Mouse (Mus musculus) kidney, postnatal 0 days (tissue): ENCODE results near the gene Cdh13. TPM values are rescaled to one million over a fixed set of nuclear protein-coding genes. Genes with fewer than 3 reads are reported as not detected.
"Not testable (repeated sequence)": the region's sequence is repeated elsewhere in the genome, so short reads cannot be mapped to it uniquely, and the experiment has no call there.

Experiments used
- ATAC-seq: fragments of 200-750 bp; cut with Nextera tagmentation; replicated peaks from 2 replicates; pipeline ENCODE4 v1.8.0; 2017; ENCODE audit warnings: low read depth, moderate number of reproducible peaks, moderate TSS enrichment, moderate library complexity; ENCODE audit not compliant: low FRiP score
- DNase-seq: peaks from one replicate; pipeline ENCODE4 v3.0.0-alpha.2; 2016; ENCODE audit warnings: low spot score
- H3K27ac ChIP-seq: fragments of 300-500 bp; sonication (generic); 2 replicates; pipeline ENCODE4 v1.5.1; 2014; ENCODE audit warnings: mild to moderate bottlenecking
- H3K27me3 ChIP-seq: fragments of 300-500 bp; sonication (generic); 2 replicates; pipeline ENCODE4 v1.6.1; 2014; ENCODE audit warnings: low read length, mixed read lengths; ENCODE audit not compliant: insufficient read depth
- H3K36me3 ChIP-seq: fragments of 300-500 bp; sonication (generic); 2 replicates; pipeline ENCODE4 v1.6.1; 2014; ENCODE audit warnings: low read length, mixed read lengths; ENCODE audit not compliant: insufficient read depth
- H3K4me1 ChIP-seq: fragments of 300-500 bp; sonication (generic); replicated peaks from 2 replicates; pipeline ENCODE4 v1.6.1; 2014; ENCODE audit warnings: antibody characterized with exemption, low read length, mixed read lengths; ENCODE audit not compliant: insufficient read depth
- H3K4me2 ChIP-seq: fragments of 300-500 bp; sonication (generic); 2 replicates; pipeline ENCODE4 v1.6.1; 2014; ENCODE audit warnings: mild to moderate bottlenecking, low read length, moderate library complexity, mixed read lengths
- H3K4me3 ChIP-seq: fragments of 300-500 bp; sonication (generic); replicated peaks from 2 replicates; pipeline ENCODE4 v1.5.1; 2014; ENCODE audit warnings: low read depth, low read length
- H3K9ac ChIP-seq: fragments of 300-500 bp; sonication (generic); 2 replicates; pipeline ENCODE4 v1.6.1; 2014; ENCODE audit warnings: low read depth, low read length
- H3K9me3 ChIP-seq: fragments of 300-500 bp; sonication (generic); replicated peaks from 2 replicates; pipeline ENCODE4 v1.6.1; 2016; ENCODE audit warnings: low read length, inconsistent platforms, mixed read lengths
- CTCF ChIP-seq: IDR thresholded peaks from 2 replicates; pipeline ENCODE4 v1.5.1; 2016; ENCODE audit warnings: antibody characterized with exemption, low read depth, mild to moderate bottlenecking, moderate library complexity
- WGBS: fragments of 180-500 bp; shearing (Covaris S2); extraction: QIAGEN DNeasy Blood & Tissue Kit; methylation state at CpG from one replicate; pipeline ENCODE4 v1.1.7; 2014; 5-methylcytosine and 5-hydroxymethylcytosine counted together
- polyA plus RNA-seq: library from polyadenylated mRNA; unstranded; fragments of >200 nt; fragmentation: Nextera tagmentation; extraction: Ambion mirVana; gene quantifications from 2 replicates; pipeline ENCODE4 v1.2.1, GENCODE M21; 2015

Cdh13 gene
- polyA plus RNA-seq, 1 experiment from 2014 or later: 3.9 TPM

DNA sequence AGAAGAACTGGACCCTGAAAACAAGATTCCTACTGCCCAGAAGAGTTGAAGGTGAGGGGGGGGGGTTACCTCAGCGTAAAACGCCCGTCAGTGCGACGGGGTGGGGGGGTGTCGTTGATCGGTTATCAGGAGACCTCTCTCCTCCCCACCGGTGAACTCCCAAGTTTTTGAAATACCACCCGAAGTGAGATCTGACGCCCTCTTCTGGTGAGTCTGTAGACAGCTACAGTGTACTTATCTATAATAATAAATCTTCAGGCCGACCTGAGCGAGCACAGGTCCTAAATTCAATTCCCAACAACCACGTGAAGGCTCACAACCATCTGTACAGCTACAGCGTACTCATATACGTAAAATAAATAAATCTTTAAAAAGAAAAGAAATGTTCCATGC lies 1062.1 kb downstream of the Cdh13 start:
- no peaks in the 10 kb centered on the region for H3K9me3 ChIP-seq
- WGBS: 89% methylated on average over 15 of the region's 15 CpGs
- no peak overlapping the region for H3K27ac ChIP-seq
- H3K9ac ChIP-seq: no peak overlapping the region
- H3K4me1 ChIP-seq: no peaks in the 10 kb centered on the region
- DNase-seq: no peak
- TF ChIP-seq CTCF: 0 out of 2 replicates have a peak, but pooled peaks have one; percentile 4
- H3K36me3 ChIP-seq: peaks cover 37% of the 10 kb centered on the region
- no peak overlapping the region for H3K4me2 ChIP-seq
- ATAC-seq: no peak
- no peak overlapping the region for H3K4me3 ChIP-seq
- H3K27me3 ChIP-seq: no peaks in the 10 kb centered on the region

DNA sequence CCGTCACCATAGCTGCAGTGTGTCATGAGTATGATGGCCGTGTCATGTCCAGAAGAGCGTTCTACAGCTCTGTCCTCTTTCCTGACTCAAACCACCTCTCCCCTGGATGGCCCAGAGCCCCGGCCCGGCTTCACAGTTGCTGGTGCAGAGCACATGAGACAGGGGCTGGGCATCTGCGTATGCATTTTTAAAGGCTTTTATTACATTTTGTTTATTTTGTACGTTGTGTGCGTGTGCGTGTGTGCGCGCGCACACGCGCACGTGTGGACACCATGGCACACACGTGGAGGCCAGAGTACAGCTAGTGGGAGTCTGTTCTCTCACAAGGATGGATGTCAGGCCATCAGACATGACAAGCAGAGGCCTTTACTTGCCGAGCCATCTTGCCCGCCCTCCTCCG lies 1068.1 kb downstream of the Cdh13 start:
- no peak overlapping the region for H3K9ac ChIP-seq
- ATAC-seq (no peak), DNase-seq (no peak)
- no peak overlapping the region for H3K4me2 ChIP-seq
- no peaks in the 10 kb centered on the region for H3K4me1 ChIP-seq
- 94% methylated on average over 19 of the region's 19 CpGs for WGBS
- H3K36me3 ChIP-seq: peaks cover 37% of the 10 kb centered on the region
- no peaks in the 10 kb centered on the region for H3K9me3 ChIP-seq
- no peak for TF ChIP-seq CTCF
- H3K27me3 ChIP-seq: no peaks in the 10 kb centered on the region
- no peak overlapping the region for H3K4me3 ChIP-seq
- no peak overlapping the region for H3K27ac ChIP-seq

GRCm38 (mm10) chr8:119352977-119353658 lies 1069.6 kb downstream of the Cdh13 start:
- Histone ChIP-seq H3K27me3 (no peaks in the 10 kb centered on the region), H3K9ac (no peak overlapping the region), H3K27ac (no peak overlapping the region), H3K4me3 (no peak overlapping the region), H3K9me3 (no peaks in the 10 kb centered on the region), H3K4me1 (no peaks in the 10 kb centered on the region), H3K4me2 (no peak overlapping the region), H3K36me3 (peaks cover 25% of the 10 kb centered on the region)
- DNase-seq (no peak), ATAC-seq (no peak)
- WGBS: 78% methylated on average over 10 of the region's 10 CpGs
- TF ChIP-seq CTCF: no peak

GRCm38 (mm10) chr8:119353659-119354023 lies 1070.1 kb downstream of the Cdh13 start:
- Histone ChIP-seq H3K4me2 (no peak overlapping the region), H3K9me3 (no peaks in the 10 kb centered on the region), H3K36me3 (peaks cover 20% of the 10 kb centered on the region), H3K27me3 (no peaks in the 10 kb centered on the region), H3K9ac (no peak overlapping the region), H3K4me3 (no peak overlapping the region), H3K27ac (no peak overlapping the region), H3K4me1 (no peaks in the 10 kb centered on the region)
- DNase-seq (no peak), ATAC-seq (no peak)
- no peak for TF ChIP-seq CTCF
- WGBS: 82% methylated on average over 6 of the region's 6 CpGs

GRCm38 (mm10) chr8:119356631-119357030 lies 1073.1 kb downstream of the Cdh13 start:
- not testable (repeated sequence) for H3K9me3 ChIP-seq, H3K4me2 ChIP-seq, H3K27me3 ChIP-seq, H3K9ac ChIP-seq, ATAC-seq, H3K4me3 ChIP-seq, H3K27ac ChIP-seq, H3K4me1 ChIP-seq, H3K36me3 ChIP-seq
- peak; percentile 62 for TF ChIP-seq CTCF
- 66% methylated on average over 5 of the region's 5 CpGs for WGBS
- DNase-seq: peak; percentile 14

DNA sequence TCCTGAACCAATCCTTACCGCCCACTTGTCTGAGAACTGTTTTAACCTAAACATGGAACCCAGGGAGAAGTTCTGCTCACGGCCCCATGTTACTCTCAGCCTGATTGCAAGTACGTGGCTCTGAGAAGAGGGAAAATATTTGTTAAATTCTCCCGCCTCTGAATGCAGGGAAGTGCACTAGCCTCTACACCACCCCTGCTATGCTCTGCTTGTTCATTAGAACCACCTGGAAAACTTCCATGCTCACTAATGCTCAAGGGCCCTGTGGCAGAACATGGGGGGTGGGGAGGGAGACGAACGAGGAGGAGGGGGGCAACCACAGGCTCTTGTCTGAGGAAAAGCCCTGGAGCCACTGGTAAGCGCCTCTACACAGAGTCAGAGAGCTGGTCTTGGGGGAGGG lies 1074.6 kb downstream of the Cdh13 start:
- Histone ChIP-seq H3K36me3 (no peaks in the 10 kb centered on the region), H3K9me3 (no peaks in the 10 kb centered on the region), H3K4me1 (no peaks in the 10 kb centered on the region), H3K9ac (no peak overlapping the region), H3K4me3 (no peak overlapping the region), H3K27me3 (no peaks in the 10 kb centered on the region), H3K27ac (no peak overlapping the region), H3K4me2 (no peak overlapping the region)
- no peak for ATAC-seq
- no peak for DNase-seq
- WGBS: 80% methylated on average over 7 of the region's 7 CpGs
- TF ChIP-seq CTCF: no peak

DNA sequence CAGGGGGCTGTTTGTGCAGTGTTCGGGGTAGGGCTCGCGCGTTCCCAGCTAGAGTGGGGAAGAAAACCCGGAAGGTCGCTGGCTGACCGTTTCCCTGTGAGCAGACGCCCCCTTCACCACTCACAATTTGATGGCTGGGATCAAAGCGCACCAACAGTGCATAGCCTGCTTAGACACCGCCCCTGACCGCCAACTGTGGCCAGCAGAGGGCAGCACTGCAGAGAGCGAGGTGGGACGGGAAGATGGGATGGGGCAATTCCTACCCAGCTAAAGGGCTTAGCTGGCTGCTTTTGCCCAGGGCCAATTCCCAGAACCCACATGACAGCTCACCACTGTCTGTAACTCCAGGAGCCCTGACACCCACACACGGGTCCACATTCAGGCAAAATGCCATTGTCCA lies 1075.3 kb downstream of the Cdh13 start:
- ATAC-seq (0 out of 2 replicates have a peak, but pooled peaks have one; percentile 21), DNase-seq (no peak)
- Histone ChIP-seq H3K27me3 (no peaks in the 10 kb centered on the region), H3K27ac (no peak overlapping the region), H3K36me3 (no peaks in the 10 kb centered on the region), H3K9ac (no peak overlapping the region), H3K4me2 (no peak overlapping the region), H3K4me1 (no peaks in the 10 kb centered on the region), H3K9me3 (no peaks in the 10 kb centered on the region), H3K4me3 (no peak overlapping the region)
- WGBS: 48% methylated on average over 14 of the region's 14 CpGs
- TF ChIP-seq CTCF: peak; percentile 74
